Mouse (Mus musculus): ENCODE results near the gene Lgals2.

DNA sequence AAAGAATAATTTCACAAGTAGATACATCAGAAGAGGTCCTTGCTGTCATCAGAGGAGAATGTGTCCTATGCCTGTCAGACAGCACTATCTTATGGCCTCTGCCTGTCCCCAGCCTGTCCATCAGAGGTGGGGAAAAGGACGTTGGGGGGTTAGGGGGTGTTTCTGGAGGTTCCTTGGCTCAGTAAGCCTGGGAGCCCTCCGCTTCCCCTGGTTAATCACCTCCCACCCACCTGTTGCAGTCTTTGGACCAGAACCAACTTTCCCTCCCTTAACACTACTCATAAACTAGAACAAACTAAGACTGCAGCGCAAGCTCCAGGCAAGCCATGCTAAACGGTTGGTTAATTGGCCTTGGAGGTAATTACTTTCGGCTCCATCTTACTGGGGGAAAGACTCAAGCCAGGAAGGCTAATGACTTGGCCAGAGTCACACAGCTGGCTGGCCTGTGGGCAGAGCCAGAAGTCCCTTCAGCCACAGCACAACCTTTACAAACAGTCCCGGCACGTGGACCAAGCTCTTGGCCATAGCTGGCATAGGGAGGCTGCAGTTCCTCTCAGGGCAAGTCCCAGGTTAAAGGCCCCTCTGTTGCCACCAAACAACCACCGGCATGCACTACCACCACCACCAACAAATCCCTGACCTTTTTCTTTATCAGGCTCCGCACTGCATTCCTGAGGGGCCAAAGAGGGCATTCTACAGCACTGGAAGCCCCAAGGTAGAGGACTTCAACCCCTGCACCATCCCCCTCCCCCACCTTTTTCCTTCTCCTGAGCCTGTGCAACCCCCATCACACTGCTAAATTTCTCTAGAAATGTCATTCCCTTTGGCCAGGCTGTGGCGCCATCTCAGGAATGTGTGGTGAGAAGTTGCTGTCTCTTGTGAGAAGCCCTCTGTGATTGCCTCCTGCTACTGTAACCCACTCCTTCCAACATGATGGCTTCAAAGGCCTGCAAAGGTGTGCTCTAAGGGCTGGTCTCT lies 24.3 kb downstream of the Lgals2 start:
- no peak for TF ChIP-seq GATA1 (IDR thresholded peaks at IDR 0.05; ENCODE audit: borderline replicate concordance, low read length)
- no peak for TF ChIP-seq FLI1 (IDR thresholded peaks at IDR 0.05; ENCODE audit: low read length)
